Mouse (Mus musculus) MEL (cell line): Measurements from ENCODE around the gene H2-Eb1. TPM values are rescaled to one million over a fixed set of nuclear protein-coding genes. Genes with fewer than 3 reads are reported as not detected.

Source experiments
- DNase-seq: peaks from one replicate; pipeline ENCODE4 v3.0.0; 2011; ENCODE audit warnings: low read depth, low spot score
- H3K27ac ChIP-seq: 2 replicates; pipeline ENCODE4 v1.5.1; 2012; ENCODE audit warnings: low read depth, mild to moderate bottlenecking, control low read depth, low read length, moderate library complexity; ENCODE audit not compliant: control insufficient read depth
- H3K27me3 ChIP-seq, 2 experiments: fragments of 150-350 bp in 1 of 2; sonication (generic) in 1 of 2; 2 replicates each; pipeline ENCODE4 v1.6.1; 2012; ENCODE audit warnings: low read length in 2 of 2, mild to moderate bottlenecking in 2 of 2, improper control_type of control experiment in 1 of 2, moderate library complexity in 1 of 2; ENCODE audit not compliant: insufficient read depth in 2 of 2, control insufficient read depth in 1 of 2
- H3K36me3 ChIP-seq, 2 experiments: 2 replicates each; pipeline ENCODE4 v1.6.1; 2012 to 2014; ENCODE audit warnings: low read length in 2 of 2, improper control_type of control experiment in 1 of 2, inconsistent platforms in 1 of 2, mild to moderate bottlenecking in 1 of 2; ENCODE audit not compliant: insufficient read depth in 2 of 2, control insufficient read depth in 1 of 2
- H3K4me1 ChIP-seq, 2 experiments: fragments of 150-350 bp in 1 of 2; sonication (generic) in 1 of 2; 2 replicates each; pipeline ENCODE4 v1.6.1; 2012; ENCODE audit warnings: low read length in 2 of 2, improper control_type of control experiment in 1 of 2, mild to moderate bottlenecking in 1 of 2; ENCODE audit not compliant: insufficient read depth in 2 of 2, control insufficient read depth in 1 of 2
- H3K4me3 ChIP-seq, 2 experiments: fragments of 150-350 bp in 1 of 2; sonication (generic) in 1 of 2; 2 replicates each; pipeline ENCODE4 v1.5.1; 2012; ENCODE audit warnings: low read depth in 2 of 2, low read length in 2 of 2, mild to moderate bottlenecking in 2 of 2, moderate library complexity in 2 of 2, control low read depth in 1 of 2, improper control_type of control experiment in 1 of 2; ENCODE audit not compliant: control insufficient read depth in 1 of 2, insufficient read depth in 1 of 2
- H3K79me2 ChIP-seq: 2 replicates; pipeline ENCODE4 v1.6.1; 2012; ENCODE audit warnings: mild to moderate bottlenecking, low read length, moderate library complexity; ENCODE audit not compliant: control insufficient read depth, poor library complexity, insufficient read depth
- H3K9ac ChIP-seq: 2 replicates; pipeline ENCODE4 v1.6.1; 2012; ENCODE audit warnings: low read depth, mild to moderate bottlenecking, control low read depth, low read length, moderate library complexity; ENCODE audit not compliant: control insufficient read depth, poor library complexity, severe bottlenecking
- H3K9me3 ChIP-seq: fragments of 150-350 bp; sonication (generic); replicated peaks from 2 replicates; pipeline ENCODE4 v1.6.1; 2012; ENCODE audit warnings: mild to moderate bottlenecking, low read length, improper control_type of control experiment, moderate library complexity; ENCODE audit not compliant: insufficient read depth
- E2F4 ChIP-seq: IDR thresholded peaks from 2 replicates; pipeline ENCODE4 v1.6.1; 2011; ENCODE audit warnings: low read depth, low read length, improper control_type of control experiment, borderline replicate concordance
- ELF1 ChIP-seq: IDR thresholded peaks from 2 replicates; pipeline ENCODE4 v1.6.1; 2014; ENCODE audit warnings: low read depth, mild to moderate bottlenecking, inconsistent platforms, low read length, improper control_type of control experiment, moderate library complexity
- ETS1 ChIP-seq: IDR thresholded peaks from 2 replicates; pipeline ENCODE4 v1.6.1; 2012; ENCODE audit warnings: low read depth, mild to moderate bottlenecking, inconsistent platforms, low read length, improper control_type of control experiment, moderate library complexity
- HCFC1 ChIP-seq: IDR thresholded peaks from 2 replicates; pipeline ENCODE4 v1.6.1; 2012; ENCODE audit warnings: low read depth, mild to moderate bottlenecking, inconsistent platforms, low read length, improper control_type of control experiment, moderate library complexity
- JUND ChIP-seq: IDR thresholded peaks from 2 replicates; pipeline ENCODE4 v1.6.1; 2011; ENCODE audit warnings: low read depth, mild to moderate bottlenecking, improper control_type of control experiment, low read length
- KAT2A ChIP-seq: conservative IDR thresholded peaks from 2 replicates; pipeline ENCODE4 v1.6.1; 2012; ENCODE audit warnings: low read depth, low read length, improper control_type of control experiment, inconsistent platforms
- MAZ ChIP-seq: IDR thresholded peaks from 2 replicates; pipeline ENCODE4 v1.6.1; 2012; ENCODE audit warnings: low read depth, mild to moderate bottlenecking, inconsistent platforms, low read length, improper control_type of control experiment
- MXI1 ChIP-seq: IDR thresholded peaks from 2 replicates; pipeline ENCODE4 v1.6.1; 2011; ENCODE audit warnings: mild to moderate bottlenecking, low read depth, low read length, improper control_type of control experiment
- MYB ChIP-seq: IDR thresholded peaks from 2 replicates; pipeline ENCODE4 v1.6.1; 2011; ENCODE audit warnings: mild to moderate bottlenecking, low read depth, low read length, improper control_type of control experiment
- MYC ChIP-seq: IDR thresholded peaks from 2 replicates; pipeline ENCODE4 v1.6.1; 2011; ENCODE audit warnings: low read depth, mild to moderate bottlenecking, low read length, improper control_type of control experiment, moderate library complexity
- NRF1 ChIP-seq: IDR thresholded peaks from 2 replicates; pipeline ENCODE4 v1.6.1; 2014; ENCODE audit warnings: low read depth, mild to moderate bottlenecking, inconsistent platforms, low read length, improper control_type of control experiment, moderate library complexity; ENCODE audit not compliant: poor library complexity, insufficient read depth, severe bottlenecking
- POLR2AphosphoS5 ChIP-seq: IDR thresholded peaks from 2 replicates; pipeline ENCODE4 v1.6.1; 2012; ENCODE audit warnings: low read depth, borderline replicate concordance, mild to moderate bottlenecking, inconsistent platforms, low read length, moderate library complexity, mixed read lengths
- RCOR1 ChIP-seq: IDR thresholded peaks from 2 replicates; pipeline ENCODE4 v1.6.1; 2012; ENCODE audit warnings: low read depth, mild to moderate bottlenecking, inconsistent platforms, low read length, improper control_type of control experiment
- SMC3 ChIP-seq: IDR thresholded peaks from 2 replicates; pipeline ENCODE4 v1.6.1; 2011; ENCODE audit warnings: low read depth, low read length, improper control_type of control experiment
- TBP ChIP-seq: IDR thresholded peaks from 2 replicates; pipeline ENCODE4 v1.8.0; 2011; ENCODE audit warnings: low read depth, low read length, improper control_type of control experiment
- UBTF ChIP-seq: IDR thresholded peaks from 2 replicates; pipeline ENCODE4 v1.6.1; 2012; ENCODE audit warnings: low read depth, mild to moderate bottlenecking, inconsistent platforms, low read length, improper control_type of control experiment, moderate library complexity, borderline replicate concordance; ENCODE audit not compliant: insufficient read depth
- USF1 ChIP-seq: IDR thresholded peaks from 2 replicates; pipeline ENCODE4 v1.6.1; 2014; ENCODE audit warnings: low read depth, mild to moderate bottlenecking, inconsistent platforms, low read length, improper control_type of control experiment, moderate library complexity
- ZC3H11A ChIP-seq: IDR thresholded peaks from 2 replicates; pipeline ENCODE4 v1.6.1; 2012; ENCODE audit warnings: low read depth, mild to moderate bottlenecking, inconsistent platforms, low read length, improper control_type of control experiment
- ZMIZ1 ChIP-seq: IDR thresholded peaks from 2 replicates; pipeline ENCODE4 v1.6.1; 2012; ENCODE audit warnings: low read depth, mild to moderate bottlenecking, inconsistent platforms, low read length, improper control_type of control experiment, moderate library complexity
- ZNF384 ChIP-seq: IDR thresholded peaks from 2 replicates; pipeline ENCODE4 v1.6.1; 2012; ENCODE audit warnings: low read depth, mild to moderate bottlenecking, inconsistent platforms, low read length, improper control_type of control experiment
- polyA plus RNA-seq, 2 experiments: library from polyadenylated mRNA; stranded (reverse) in 1 of 2; unstranded in 1 of 2; fragments of >175 nt in 1 of 2; fragments of >200 nt in 1 of 2; gene quantifications; 2 replicates each; pipeline versions ENCODE4 v1.2.1 to v1.2.4; 2012; ENCODE audit warnings: low replicate concordance in 2 of 2, low read depth in 1 of 2; ENCODE audit not compliant: insufficient read length in 2 of 2, insufficient read depth in 1 of 2, missing spikeins in 1 of 2
- total RNA-seq: library from RNA; depleted of rRNA; stranded (reverse); fragments of 300-350 nt; gene quantifications from 2 replicates; pipeline ENCODE4 v1.2.3, GENCODE M21; 2012

The H2-Eb1 gene
- total and polyA plus RNA-seq, 3 experiments: 0.07 to 0.15 TPM; not detected in 1

- Histone ChIP-seq H3K4me3 (no peak overlapping the region), H3K36me3 (no peaks in the 10 kb centered on the region), H3K9me3 (no peaks in the 10 kb centered on the region), H3K9ac (no peak overlapping the region), H3K27me3 (no peaks in the 10 kb centered on the region), H3K79me2 (no peaks in the 10 kb centered on the region), H3K4me1 (no peaks in the 10 kb centered on the region)
- TF ChIP-seq POLR2AphosphoS5: no peak
- TF ChIP-seq ETS1: no peak
- TF ChIP-seq NRF1: no peak
- no peak for TF ChIP-seq TBP
- TF ChIP-seq UBTF: no peak
- no peak for TF ChIP-seq MXI1
- no peak for TF ChIP-seq KAT2A
- TF ChIP-seq MAZ: no peak
- TF ChIP-seq ZNF384: no peak
- TF ChIP-seq MYB: no peak
- no peak for TF ChIP-seq E2F4
- TF ChIP-seq SMC3: no peak
- TF ChIP-seq HCFC1: no peak
- TF ChIP-seq, all 39 proteins: peak for 0
- no peak overlapping the region for H3K27ac ChIP-seq
- DNase-seq: no peak
Measured at GRCm38 (mm10) chr17:34270940-34271339, 34.7 kb upstream of the H2-Eb1 start.

DNA sequence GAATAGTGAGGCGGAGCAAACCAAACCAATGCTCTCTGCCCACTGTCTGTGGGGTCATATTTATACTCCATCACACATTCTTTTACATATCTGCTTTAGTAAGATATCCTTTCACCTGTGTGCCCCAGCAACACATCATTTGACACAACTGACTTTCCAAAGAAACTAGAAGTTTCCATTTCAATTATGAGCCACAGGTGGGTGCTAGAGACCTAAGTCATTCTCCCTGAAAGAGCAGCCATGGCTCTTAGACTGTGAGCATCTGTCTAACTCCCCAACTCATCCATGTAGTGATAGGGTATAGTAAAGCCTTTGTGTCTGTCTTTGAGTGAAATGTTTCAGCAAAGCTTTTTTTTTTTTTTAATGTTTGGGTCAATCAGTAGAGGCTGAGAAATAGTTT, 33.6 kb upstream of the H2-Eb1 start:
- Histone ChIP-seq H3K27me3 (no peaks in the 10 kb centered on the region), H3K4me3 (no peak overlapping the region), H3K9ac (no peak overlapping the region), H3K27ac (no peak overlapping the region), H3K9me3 (no peaks in the 10 kb centered on the region), H3K4me1 (no peaks in the 10 kb centered on the region), H3K36me3 (no peaks in the 10 kb centered on the region), H3K79me2 (no peaks in the 10 kb centered on the region)
- no peak for TF ChIP-seq ELF1
- no peak for TF ChIP-seq SMC3
- TF ChIP-seq ZC3H11A: no peak
- no peak for TF ChIP-seq ZMIZ1
- TF ChIP-seq ZNF384: no peak
- no peak for TF ChIP-seq MYC
- no peak for TF ChIP-seq JUND
- TF ChIP-seq RCOR1: no peak
- no peak for TF ChIP-seq USF1
- TF ChIP-seq MAZ: no peak
- TF ChIP-seq KAT2A: no peak
- no peak for DNase-seq
